Mouse (Mus musculus): ENCODE results near the gene Mpig6b.

Gene Mpig6b

GRCm38 (mm10) chr17:35058911-35059892, 6.8 kb downstream of the Mpig6b start, which contains the start of gene Ddah2:
TSS of gene Ddah2 (plus strand) at chr17:35059035.
- DNase-seq (ENCODE audit: low read depth): no peak

GRCm38 (mm10) chr17:35058316-35058715, 7.7 kb downstream of the Mpig6b start:
- no peak for DNase-seq (ENCODE audit: low read depth)

- DNase-seq (ENCODE audit: low read depth): no peak
These were observed 8.9 kb downstream of the Mpig6b start for GRCm38 (mm10) chr17:35057090-35057489.

- no peak for DNase-seq (ENCODE audit: low read depth)
These were observed 10.1 kb downstream of the Mpig6b start for GRCm38 (mm10) chr17:35055691-35056495.

GRCm38 (mm10) chr17:35052271-35052798, 13.6 kb downstream of the Mpig6b start:
- DNase-seq (ENCODE audit: low read depth): no peak

- DNase-seq (ENCODE audit: low read depth): peak; percentile 73
These were observed 14.6 kb downstream of the Mpig6b start for GRCm38 (mm10) chr17:35051156-35052086.

- DNase-seq (ENCODE audit: low read depth): no peak
These were observed 15.7 kb downstream of the Mpig6b start for GRCm38 (mm10) chr17:35050126-35050750.

GRCm38 (mm10) chr17:35049561-35050016, 16.4 kb downstream of the Mpig6b start, which contains the start of gene Clic1:
TSS of gene Clic1 (plus strand) at chr17:35049966.
- DNase-seq (ENCODE audit: low read depth): no peak

- no peak for DNase-seq (ENCODE audit: low read depth)
These were observed 17.0 kb downstream of the Mpig6b start for GRCm38 (mm10) chr17:35048932-35049440.

- DNase-seq (ENCODE audit: low read depth): no peak
These were observed 17.6 kb downstream of the Mpig6b start for GRCm38 (mm10) chr17:35048149-35048931.

GRCm38 (mm10) chr17:35047688-35048087, 18.3 kb downstream of the Mpig6b start:
- no peak for DNase-seq (ENCODE audit: low read depth)

- DNase-seq (ENCODE audit: low read depth): peak; percentile 98
These were observed 19.1 kb downstream of the Mpig6b start, which contains the start of gene Msh5 for GRCm38 (mm10) chr17:35046681-35047455. TSS of gene Msh5 (minus strand) at chr17:35046745.

- DNase-seq (ENCODE audit: low read depth): no peak
These were observed 19.9 kb downstream of the Mpig6b start for GRCm38 (mm10) chr17:35045807-35046680.

GRCm38 (mm10) chr17:35044904-35045806, 20.8 kb downstream of the Mpig6b start:
- peak; percentile 78 for DNase-seq (ENCODE audit: low read depth)

- no peak for DNase-seq (ENCODE audit: low read depth)
These were observed 22.2 kb downstream of the Mpig6b start for GRCm38 (mm10) chr17:35043794-35044193.

GRCm38 (mm10) chr17:35039121-35039873, 26.7 kb downstream of the Mpig6b start:
- DNase-seq (ENCODE audit: low read depth): no peak
